Mouse (Mus musculus): ENCODE measurements around the gene Boc. TPM values are rescaled to one million over a fixed set of nuclear protein-coding genes. Genes with fewer than 3 reads are reported as not detected.

Gene Boc
- total and polyA plus RNA-seq, 2 experiments = 0.16 to 0.18 TPM

DNA sequence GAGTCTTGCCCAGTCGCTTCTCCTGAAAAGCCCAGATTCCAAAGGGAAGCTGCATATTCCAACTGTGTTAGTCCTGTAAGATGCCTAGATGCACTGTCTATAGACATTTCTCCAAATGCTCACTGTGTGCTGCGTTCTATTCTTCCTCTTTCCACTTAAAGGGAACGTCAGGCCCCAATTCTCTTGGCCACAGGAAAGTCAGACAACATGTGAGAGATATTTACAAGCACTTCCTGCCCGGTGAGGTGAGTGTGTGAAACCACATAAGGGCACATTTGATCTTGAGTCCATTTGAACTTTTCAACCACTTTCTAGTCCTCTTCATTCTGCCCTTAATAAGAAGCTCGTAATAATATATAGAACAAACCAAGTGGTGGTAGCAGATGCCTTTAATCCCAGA is 50.7 kb downstream of the Boc start:
- Histone ChIP-seq H3K27ac (replicated peaks; ENCODE audit: insufficient read depth, low read depth, low read length) (no peak overlapping the region), H3K79me2 (ENCODE audit: control insufficient read depth, insufficient read depth, low read length) (no peaks in the 10 kb centered on the region), H3K27me3 (ENCODE audit: control insufficient read depth, insufficient read depth, low read length) (no peaks in the 10 kb centered on the region), H3K4me1 (ENCODE audit: control insufficient read depth, insufficient read depth, low read length) (no peaks in the 10 kb centered on the region), H3K9ac (ENCODE audit: low read depth, low read length) (no peak overlapping the region), H3K4me3 (ENCODE audit: insufficient read depth, low read depth, low read length) (no peak overlapping the region), H3K36me3 (ENCODE audit: control insufficient read depth, insufficient read depth, low read length) (no peaks in the 10 kb centered on the region)
- TF ChIP-seq POLR2A (IDR thresholded peaks at IDR 0.05; ENCODE audit: extremely low read depth, insufficient read depth, low read length) (no peak), CTCF (IDR thresholded peaks at IDR 0.05; ENCODE audit: low read depth, low read length) (no peak)
- no peak for DNase-seq (ENCODE audit: extremely low read depth, low read depth, low spot score)
- 76% methylated on average over 5 of the region's 5 CpGs for WGBS

DNA sequence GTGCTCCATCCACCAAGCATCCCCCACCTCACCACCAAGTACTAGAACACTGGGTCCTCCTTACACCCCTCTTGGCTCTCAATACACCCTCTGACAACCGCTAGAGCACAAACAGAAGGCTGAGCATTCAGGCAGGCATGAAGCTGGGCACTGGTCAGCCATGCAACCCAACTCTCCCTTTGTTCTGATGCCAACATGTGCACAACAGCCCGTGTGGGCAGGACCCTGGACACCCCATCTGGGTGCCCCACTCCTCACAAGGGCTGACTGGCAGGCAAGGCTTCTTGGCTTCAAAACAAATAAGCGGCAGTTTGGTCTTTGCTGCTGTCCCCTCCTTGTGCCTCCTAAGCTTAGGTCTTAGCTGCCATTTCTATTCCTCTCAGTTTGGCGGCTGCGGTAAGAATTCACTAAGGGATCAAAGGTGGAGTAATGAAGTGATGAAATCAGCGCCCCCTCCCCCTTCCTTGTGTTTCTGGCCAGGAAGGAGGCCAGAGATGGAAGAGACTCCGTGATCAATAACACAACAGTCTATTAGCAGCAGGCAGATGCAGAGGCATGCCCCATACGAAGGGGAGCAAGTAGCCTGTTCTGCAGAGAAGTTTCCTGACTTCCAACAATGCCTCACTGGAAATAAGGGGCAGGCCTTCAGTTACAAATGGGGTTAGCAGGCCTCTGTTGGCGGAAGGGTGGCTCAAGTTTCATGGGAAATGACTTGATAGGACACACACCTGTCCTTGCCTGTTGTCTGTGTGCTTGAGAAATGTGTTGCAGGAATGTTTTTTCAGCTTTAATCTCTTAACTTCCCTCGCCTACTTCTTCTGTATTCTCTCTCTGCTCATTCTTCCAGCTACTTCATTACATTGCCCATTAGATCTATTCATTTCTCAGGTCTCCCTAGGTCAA is 51.4 kb downstream of the Boc start:
- no peaks in the 10 kb centered on the region for H3K4me1 ChIP-seq (ENCODE audit: control insufficient read depth, insufficient read depth, low read length)
- 82% methylated on average over 10 of the region's 10 CpGs for WGBS
- H3K36me3 ChIP-seq (ENCODE audit: control insufficient read depth, insufficient read depth, low read length) = no peaks in the 10 kb centered on the region
- no peaks in the 10 kb centered on the region for H3K79me2 ChIP-seq (ENCODE audit: control insufficient read depth, insufficient read depth, low read length)
- no peak overlapping the region for H3K9ac ChIP-seq (ENCODE audit: low read depth, low read length)
- H3K4me3 ChIP-seq (ENCODE audit: insufficient read depth, low read depth, low read length) = no peak overlapping the region
- no peak overlapping the region for H3K27ac ChIP-seq (replicated peaks; ENCODE audit: insufficient read depth, low read depth, low read length)
- no peaks in the 10 kb centered on the region for H3K27me3 ChIP-seq (ENCODE audit: control insufficient read depth, insufficient read depth, low read length)
- TF ChIP-seq CTCF (IDR thresholded peaks at IDR 0.05; ENCODE audit: low read depth, low read length) (no peak), POLR2A (IDR thresholded peaks at IDR 0.05; ENCODE audit: extremely low read depth, insufficient read depth, low read length) (no peak)
- DNase-seq (ENCODE audit: extremely low read depth, low read depth, low spot score) = no peak

DNA sequence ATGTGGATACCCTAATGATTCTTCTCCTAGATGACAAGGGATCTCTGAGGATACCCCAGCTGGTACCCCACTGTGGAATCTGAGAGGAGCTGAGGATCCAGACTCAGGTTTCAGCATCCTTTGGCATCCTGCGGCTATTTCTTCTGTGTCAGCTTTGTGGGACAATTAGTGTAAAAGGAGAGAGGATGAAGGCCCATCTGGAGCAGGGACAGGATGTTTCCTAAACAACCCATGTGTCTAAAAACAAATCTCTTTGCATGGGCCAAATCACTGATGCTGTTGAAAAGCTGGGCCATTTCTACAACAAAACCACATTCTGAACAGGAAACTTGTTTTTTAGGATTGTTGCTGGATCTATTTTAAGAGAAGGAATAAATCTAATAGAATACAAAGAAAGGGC is 53.5 kb downstream of the Boc start:
- 94% methylated on average over 1 of the region's 1 CpGs for WGBS
- DNase-seq (ENCODE audit: extremely low read depth, low read depth, low spot score) = no peak

DNA sequence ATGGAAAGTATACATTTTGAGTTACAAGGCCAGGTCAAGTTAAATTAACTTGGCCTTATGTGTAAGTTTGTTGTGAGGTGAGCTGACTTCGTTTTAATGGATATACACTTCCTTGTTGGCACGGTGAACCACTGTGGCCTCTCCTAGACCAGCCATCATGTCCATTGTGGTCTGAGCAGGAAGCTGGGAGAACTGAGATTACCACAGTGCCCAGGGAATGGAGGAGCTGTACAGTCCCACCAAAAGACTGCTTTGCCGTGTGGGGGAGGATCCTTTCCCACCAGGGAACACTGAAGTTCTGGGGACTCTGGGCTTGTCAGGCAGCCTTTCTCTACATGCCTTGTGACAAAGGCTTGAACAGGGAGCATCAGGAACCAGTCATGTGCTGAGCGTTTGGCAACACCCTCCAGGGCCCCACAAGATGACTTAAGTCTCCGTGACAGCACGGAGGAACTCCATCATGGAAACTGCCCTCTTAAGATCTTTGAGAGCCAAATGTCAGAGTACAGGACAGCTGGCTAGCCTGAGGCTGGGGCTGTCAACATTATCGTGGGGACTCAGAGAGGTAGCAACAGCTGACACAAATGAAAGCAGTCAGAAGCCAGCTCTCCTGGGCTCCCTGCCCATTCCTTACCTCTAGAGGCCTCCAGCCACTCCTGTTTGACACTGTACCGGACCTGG is 55.7 kb downstream of the Boc start:
- H3K9ac ChIP-seq (ENCODE audit: low read depth, low read length) = no peak overlapping the region
- H3K27ac ChIP-seq (replicated peaks; ENCODE audit: insufficient read depth, low read depth, low read length) = no peak overlapping the region
- no peaks in the 10 kb centered on the region for H3K4me1 ChIP-seq (ENCODE audit: control insufficient read depth, insufficient read depth, low read length)
- TF ChIP-seq CTCF (IDR thresholded peaks at IDR 0.05; ENCODE audit: low read depth, low read length) (no peak), POLR2A (IDR thresholded peaks at IDR 0.05; ENCODE audit: extremely low read depth, insufficient read depth, low read length) (no peak)
- H3K4me3 ChIP-seq (ENCODE audit: insufficient read depth, low read depth, low read length) = no peak overlapping the region
- H3K27me3 ChIP-seq (ENCODE audit: control insufficient read depth, insufficient read depth, low read length) = no peaks in the 10 kb centered on the region
- H3K36me3 ChIP-seq (ENCODE audit: control insufficient read depth, insufficient read depth, low read length) = no peaks in the 10 kb centered on the region
- no peak for DNase-seq (ENCODE audit: extremely low read depth, low read depth, low spot score)
- no peaks in the 10 kb centered on the region for H3K79me2 ChIP-seq (ENCODE audit: control insufficient read depth, insufficient read depth, low read length)
- 73% methylated on average over 8 of the region's 8 CpGs for WGBS

More for the DNA sequence above, 53.5 kb downstream of the Boc start:
- Histone ChIP-seq H3K79me2 (ENCODE audit: control insufficient read depth, insufficient read depth, low read length) (no peaks in the 10 kb centered on the region), H3K36me3 (ENCODE audit: control insufficient read depth, insufficient read depth, low read length) (no peaks in the 10 kb centered on the region), H3K4me3 (ENCODE audit: insufficient read depth, low read depth, low read length) (no peak overlapping the region), H3K27ac (replicated peaks; ENCODE audit: insufficient read depth, low read depth, low read length) (no peak overlapping the region), H3K4me1 (ENCODE audit: control insufficient read depth, insufficient read depth, low read length) (no peaks in the 10 kb centered on the region), H3K9ac (ENCODE audit: low read depth, low read length) (no peak overlapping the region), H3K27me3 (ENCODE audit: control insufficient read depth, insufficient read depth, low read length) (no peaks in the 10 kb centered on the region)
- TF ChIP-seq CTCF (IDR thresholded peaks at IDR 0.05; ENCODE audit: low read depth, low read length) (no peak), POLR2A (IDR thresholded peaks at IDR 0.05; ENCODE audit: extremely low read depth, insufficient read depth, low read length) (no peak)

DNA sequence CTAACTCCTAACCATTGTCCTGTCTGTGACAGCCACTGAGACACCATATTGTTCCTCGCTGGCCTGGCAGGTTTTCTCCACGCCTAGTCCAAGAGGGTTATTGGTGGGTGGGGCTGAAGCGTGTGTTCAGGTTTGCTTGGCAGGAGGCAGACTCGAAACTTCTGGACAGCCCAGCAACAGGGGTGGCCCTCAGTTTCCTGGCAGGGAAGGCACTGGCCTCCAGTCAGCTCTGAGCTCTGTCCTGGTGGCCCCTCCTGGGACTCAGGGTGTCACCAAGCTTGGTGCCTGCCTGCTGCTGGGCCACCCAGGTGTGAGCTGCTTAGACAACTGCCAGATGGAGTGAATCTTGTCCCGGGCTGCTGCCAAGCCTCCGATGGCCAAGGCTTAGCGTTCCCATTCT is 56.4 kb downstream of the Boc start:
- H3K27ac ChIP-seq (replicated peaks; ENCODE audit: insufficient read depth, low read depth, low read length) = no peak overlapping the region
- no peak for DNase-seq (ENCODE audit: extremely low read depth, low read depth, low spot score)
- no peaks in the 10 kb centered on the region for H3K4me1 ChIP-seq (ENCODE audit: control insufficient read depth, insufficient read depth, low read length)
- H3K36me3 ChIP-seq (ENCODE audit: control insufficient read depth, insufficient read depth, low read length) = no peaks in the 10 kb centered on the region
- TF ChIP-seq CTCF (IDR thresholded peaks at IDR 0.05; ENCODE audit: low read depth, low read length) = no peak
- no peak for TF ChIP-seq POLR2A (IDR thresholded peaks at IDR 0.05; ENCODE audit: extremely low read depth, insufficient read depth, low read length)
- H3K79me2 ChIP-seq (ENCODE audit: control insufficient read depth, insufficient read depth, low read length) = no peaks in the 10 kb centered on the region
- H3K27me3 ChIP-seq (ENCODE audit: control insufficient read depth, insufficient read depth, low read length) = no peaks in the 10 kb centered on the region
- 75% methylated on average over 7 of the region's 7 CpGs for WGBS
- H3K9ac ChIP-seq (ENCODE audit: low read depth, low read length) = no peak overlapping the region
- no peak overlapping the region for H3K4me3 ChIP-seq (ENCODE audit: insufficient read depth, low read depth, low read length)
